Mouse (Mus musculus) embryonic facial prominence, embryonic 14.5 days (tissue): Measurements from ENCODE around the gene Rhbdd2. TPM values are rescaled to one million over a fixed set of nuclear protein-coding genes. Genes with fewer than 3 reads are reported as not detected.

ENCODE experiments used
- ATAC-seq: fragments of 200-750 bp; cut with Nextera tagmentation; 2 replicates; pipeline ENCODE4 v1.8.0; 2017; ENCODE audit warnings: low read depth, moderate number of reproducible peaks, moderate TSS enrichment
- DNase-seq: peaks from one replicate; pipeline ENCODE4 v3.0.0-alpha.2; 2015; ENCODE audit warnings: low spot score
- H3K27ac ChIP-seq: fragments of 300-500 bp; sonication (generic); replicated peaks from 2 replicates; pipeline ENCODE4 v1.5.1; 2014; ENCODE audit warnings: low read depth, mild to moderate bottlenecking, low read length, moderate library complexity
- H3K27me3 ChIP-seq: fragments of 300-500 bp; sonication (generic); replicated peaks from 2 replicates; pipeline ENCODE4 v1.6.1; 2014; ENCODE audit warnings: low read length; ENCODE audit not compliant: control insufficient read depth, insufficient read depth
- H3K36me3 ChIP-seq: fragments of 300-500 bp; sonication (generic); 2 replicates; pipeline ENCODE4 v1.6.1; 2014; ENCODE audit warnings: low read length, mixed read lengths; ENCODE audit not compliant: control insufficient read depth, insufficient read depth
- H3K4me1 ChIP-seq: fragments of 300-500 bp; sonication (generic); 2 replicates; pipeline ENCODE4 v1.6.1; 2014; ENCODE audit warnings: antibody characterized with exemption, low read length; ENCODE audit not compliant: control insufficient read depth, insufficient read depth
- H3K4me2 ChIP-seq: fragments of 300-500 bp; sonication (generic); 2 replicates; pipeline ENCODE4 v1.6.1; 2014; ENCODE audit warnings: low read depth, mild to moderate bottlenecking, low read length, moderate library complexity, mixed read lengths
- H3K4me3 ChIP-seq: fragments of 300-500 bp; sonication (generic); 2 replicates; pipeline ENCODE4 v1.5.1; 2014; ENCODE audit warnings: low read depth, mild to moderate bottlenecking, low read length
- H3K9ac ChIP-seq: fragments of 300-500 bp; sonication (generic); 2 replicates; pipeline ENCODE4 v1.6.1; 2014; ENCODE audit warnings: low read depth, mild to moderate bottlenecking, low read length, moderate library complexity, mixed read lengths
- H3K9me3 ChIP-seq: fragments of 300-500 bp; sonication (generic); 2 replicates; pipeline ENCODE4 v1.6.1; 2016; ENCODE audit warnings: low read length; ENCODE audit not compliant: control insufficient read depth
- WGBS: fragments of 180-500 bp; shearing (Covaris S2); extraction: QIAGEN DNeasy Blood & Tissue Kit; methylation state at CpG from one replicate; pipeline ENCODE4 v1.1.7; 2014; 5-methylcytosine and 5-hydroxymethylcytosine counted together
- polyA plus RNA-seq: library from polyadenylated mRNA; unstranded; fragments of >200 nt; fragmentation: Nextera tagmentation; extraction: Ambion mirVana; gene quantifications from 2 replicates; pipeline ENCODE4 v1.2.1, GENCODE M21; 2014

Rhbdd2 gene
- polyA plus RNA-seq, 1 experiment from 2014 or later = 37.1 TPM

DNA sequence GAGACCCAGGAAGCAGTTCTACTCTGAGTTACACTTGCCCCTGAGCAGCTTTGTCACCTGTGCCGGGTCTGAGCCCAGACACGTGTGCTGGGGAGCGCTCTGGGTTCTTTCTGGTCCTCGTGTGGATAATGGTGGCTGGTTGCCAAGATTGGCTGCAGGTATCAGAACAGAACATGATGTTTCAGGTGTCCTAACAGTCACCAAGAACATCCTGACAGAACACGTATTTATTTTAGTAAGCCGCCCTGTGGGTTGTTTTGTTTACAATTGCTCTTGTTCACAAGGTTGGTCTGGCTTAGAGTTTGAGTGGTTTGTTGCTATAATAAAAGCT is 8.0 kb downstream of the Rhbdd2 start:
- Histone ChIP-seq H3K9ac (no peak overlapping the region), H3K4me1 (no peaks in the 10 kb centered on the region), H3K9me3 (no peaks in the 10 kb centered on the region), H3K36me3 (peaks cover 51% of the 10 kb centered on the region), H3K4me2 (no peak overlapping the region), H3K27ac (no peak overlapping the region), H3K27me3 (no peaks in the 10 kb centered on the region), H3K4me3 (no peak overlapping the region)
- ATAC-seq (no peak), DNase-seq (no peak)
- 81% methylated on average over 6 of the region's 6 CpGs for WGBS

DNA sequence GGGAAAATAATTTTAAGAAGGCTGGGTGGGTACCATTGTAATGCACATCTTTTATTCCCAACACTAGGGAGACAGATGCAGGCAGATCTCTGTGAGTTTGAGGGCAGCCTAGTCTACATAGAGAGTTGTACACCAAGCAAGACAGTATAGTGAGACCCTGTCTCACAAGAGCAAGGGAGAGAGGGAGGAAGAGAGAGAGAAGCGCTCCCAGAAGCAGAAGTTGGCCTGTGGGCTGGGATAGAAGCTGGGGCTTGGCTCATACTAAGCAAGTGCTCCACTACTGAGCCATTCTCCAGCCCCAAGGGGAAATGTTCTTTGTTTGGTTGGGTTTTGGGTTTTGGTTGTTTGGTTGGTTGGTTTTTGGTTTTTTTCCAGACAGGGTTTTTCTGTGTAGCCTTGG is 8.6 kb downstream of the Rhbdd2 start:
- no peaks in the 10 kb centered on the region for H3K9me3 ChIP-seq
- H3K4me2 ChIP-seq = no peak overlapping the region
- no peaks in the 10 kb centered on the region for H3K27me3 ChIP-seq
- H3K4me1 ChIP-seq = no peaks in the 10 kb centered on the region
- no peak for DNase-seq
- H3K4me3 ChIP-seq = no peak overlapping the region
- WGBS = 100% methylated on average over 1 of the region's 1 CpGs
- no peak for ATAC-seq
- H3K27ac ChIP-seq = no peak overlapping the region
- H3K9ac ChIP-seq = no peak overlapping the region
- H3K36me3 ChIP-seq = peaks cover 45% of the 10 kb centered on the region

DNA sequence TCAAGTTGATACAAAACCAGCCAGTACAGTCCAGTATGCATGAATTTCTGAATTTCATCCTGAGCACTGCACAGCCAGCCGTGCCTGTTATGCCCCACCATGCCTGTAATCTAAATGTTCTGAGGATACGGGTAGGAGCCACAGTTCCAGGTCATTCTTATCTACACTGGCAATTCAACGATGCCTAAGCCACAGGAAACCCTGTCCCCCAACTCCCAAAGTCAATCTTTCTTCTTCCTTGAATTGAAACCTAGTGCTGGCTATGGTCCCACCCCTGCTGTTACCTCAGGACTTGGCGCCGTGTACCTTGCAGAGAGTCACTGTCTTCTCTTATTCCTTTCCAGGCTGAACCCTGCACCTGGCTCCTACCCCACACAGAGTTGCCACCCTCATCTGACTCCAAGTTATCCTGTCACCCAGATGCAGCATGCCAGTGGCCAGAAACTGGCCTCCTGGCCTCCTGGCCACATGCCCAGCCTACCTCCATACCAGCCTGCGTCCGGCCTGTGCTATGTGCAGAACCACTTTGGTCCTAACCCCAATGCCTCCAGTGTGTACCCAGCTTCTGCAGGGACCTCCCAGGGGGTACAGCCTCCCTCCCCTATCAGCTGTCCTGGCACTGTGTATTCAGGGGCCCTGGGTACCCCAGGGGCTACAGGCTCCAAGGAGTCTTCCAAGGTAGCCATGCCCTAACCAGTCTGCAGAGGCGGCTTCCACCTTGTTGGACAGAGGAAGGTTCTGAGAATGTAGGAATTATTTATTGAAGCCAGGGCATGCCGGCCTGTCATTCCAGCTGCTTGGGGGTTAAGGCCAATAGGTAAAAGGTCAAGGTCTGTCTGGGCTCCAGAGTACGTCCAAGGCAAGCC is 10.5 kb downstream of the Rhbdd2 start:
- H3K4me3 ChIP-seq = no peak overlapping the region
- ATAC-seq = no peak
- WGBS = 83% methylated on average over 10 of the region's 10 CpGs
- no peak overlapping the region for H3K27ac ChIP-seq
- no peaks in the 10 kb centered on the region for H3K4me1 ChIP-seq
- H3K9me3 ChIP-seq = no peaks in the 10 kb centered on the region
- no peak for DNase-seq
- no peak overlapping the region for H3K4me2 ChIP-seq
- H3K36me3 ChIP-seq = peaks cover 26% of the 10 kb centered on the region
- H3K27me3 ChIP-seq = no peaks in the 10 kb centered on the region
- H3K9ac ChIP-seq = no peak overlapping the region

- no peak overlapping the region for H3K27ac ChIP-seq
- no peak for DNase-seq
- H3K9me3 ChIP-seq = no peaks in the 10 kb centered on the region
- no peaks in the 10 kb centered on the region for H3K4me1 ChIP-seq
- peaks cover 22% of the 10 kb centered on the region for H3K36me3 ChIP-seq
- H3K27me3 ChIP-seq = no peaks in the 10 kb centered on the region
- no peak overlapping the region for H3K4me3 ChIP-seq
- WGBS = 89% methylated on average over 1 of the region's 1 CpGs
- ATAC-seq = no peak
- no peak overlapping the region for H3K9ac ChIP-seq
- H3K4me2 ChIP-seq = no peak overlapping the region
These were observed 11.1 kb downstream of the Rhbdd2 start for GRCm38 (mm10) chr5:135643552-135643842.

DNA sequence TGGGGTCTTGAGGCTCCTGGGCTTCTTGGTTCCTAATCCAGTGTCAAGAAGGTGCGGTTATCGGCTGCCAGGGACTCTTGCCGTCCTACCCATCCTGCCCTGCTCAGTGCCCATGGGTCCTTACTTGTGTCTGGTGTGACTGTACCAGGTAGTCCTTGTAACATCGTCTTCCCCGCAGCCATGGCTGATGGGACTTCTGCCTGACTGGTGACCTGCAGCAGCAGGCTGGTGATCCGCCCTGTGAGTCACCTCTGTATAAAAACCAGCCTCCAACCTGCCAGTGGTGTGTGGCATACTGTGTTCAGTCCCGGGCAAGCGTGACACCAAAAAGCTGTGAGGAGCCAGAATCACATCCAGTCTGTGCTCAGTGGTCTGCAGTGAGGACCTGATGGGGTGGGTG is 11.5 kb downstream of the Rhbdd2 start:
- H3K4me1 ChIP-seq = no peaks in the 10 kb centered on the region
- H3K36me3 ChIP-seq = peaks cover 19% of the 10 kb centered on the region
- H3K27me3 ChIP-seq = no peaks in the 10 kb centered on the region
- H3K4me2 ChIP-seq = no peak overlapping the region
- 90% methylated on average over 8 of the region's 8 CpGs for WGBS
- no peak for DNase-seq
- no peak overlapping the region for H3K27ac ChIP-seq
- H3K9ac ChIP-seq = no peak overlapping the region
- H3K4me3 ChIP-seq = no peak overlapping the region
- H3K9me3 ChIP-seq = no peaks in the 10 kb centered on the region
- no peak for ATAC-seq

- no peaks in the 10 kb centered on the region for H3K4me1 ChIP-seq
- DNase-seq = no peak
- no peak overlapping the region for H3K4me2 ChIP-seq
- H3K4me3 ChIP-seq = no peak overlapping the region
- H3K9ac ChIP-seq = no peak overlapping the region
- H3K27ac ChIP-seq = no peak overlapping the region
- H3K27me3 ChIP-seq = no peaks in the 10 kb centered on the region
- peaks cover 9% of the 10 kb centered on the region for H3K36me3 ChIP-seq
- no peak for ATAC-seq
- H3K9me3 ChIP-seq = no peaks in the 10 kb centered on the region
- WGBS = 79% methylated on average over 5 of the region's 5 CpGs
These were observed 12.9 kb downstream of the Rhbdd2 start for GRCm38 (mm10) chr5:135645330-135645729.

DNA sequence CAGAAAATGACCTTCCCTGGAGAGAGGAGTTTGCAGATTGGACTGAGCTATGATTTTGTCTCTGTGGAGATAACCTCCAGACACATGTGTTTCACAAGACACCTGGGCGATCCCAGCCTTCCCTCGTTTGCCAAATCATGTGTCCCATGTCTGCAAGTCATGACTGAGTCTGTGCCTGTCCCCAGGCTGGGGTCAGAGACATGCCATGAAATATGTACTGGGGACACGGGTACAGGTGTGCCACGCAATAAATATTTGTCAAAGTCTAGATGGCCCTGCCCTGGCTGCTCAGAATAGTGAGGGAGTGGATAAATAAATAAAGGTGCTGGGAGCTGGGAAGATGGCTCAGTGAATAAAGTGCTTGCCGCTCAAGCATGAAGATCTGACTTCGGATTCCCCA is 13.6 kb downstream of the Rhbdd2 start:
- Histone ChIP-seq H3K9me3 (no peaks in the 10 kb centered on the region), H3K27ac (no peak overlapping the region), H3K27me3 (no peaks in the 10 kb centered on the region), H3K9ac (no peak overlapping the region), H3K36me3 (peaks cover 7% of the 10 kb centered on the region), H3K4me3 (no peak overlapping the region), H3K4me2 (no peak overlapping the region), H3K4me1 (no peaks in the 10 kb centered on the region)
- DNase-seq (no peak), ATAC-seq (no peak)
- 82% methylated on average over 6 of the region's 6 CpGs for WGBS

GRCm38 (mm10) chr5:135648461-135649308 is 16.3 kb downstream of the Rhbdd2 start:
- DNase-seq = no peak
- Histone ChIP-seq H3K36me3 (no peaks in the 10 kb centered on the region), H3K4me3 (no peak overlapping the region), H3K4me1 (no peaks in the 10 kb centered on the region), H3K9me3 (no peaks in the 10 kb centered on the region), H3K27me3 (no peaks in the 10 kb centered on the region), H3K9ac (no peak overlapping the region), H3K4me2 (no peak overlapping the region), H3K27ac (no peak overlapping the region)
- WGBS = 71% methylated on average over 9 of the region's 9 CpGs
- no peak for ATAC-seq

DNA sequence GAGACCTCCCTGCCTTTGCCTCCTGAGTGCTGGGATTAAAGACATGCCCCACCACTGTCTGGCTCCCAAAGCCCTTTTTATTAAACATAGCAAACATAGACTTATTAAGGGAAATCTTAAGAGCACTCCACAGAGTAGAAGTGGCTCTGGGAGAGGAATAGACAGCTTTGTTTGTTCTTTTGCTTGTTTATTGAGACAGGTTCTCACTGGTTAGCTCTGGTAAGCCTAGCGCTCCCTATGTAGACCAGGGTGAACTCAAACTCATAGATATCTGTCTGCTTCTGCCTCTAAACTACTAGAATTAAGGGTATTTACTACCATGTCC is 16.9 kb downstream of the Rhbdd2 start:
- no peak for ATAC-seq
- WGBS = 80% methylated on average over 1 of the region's 1 CpGs

More for the DNA sequence above, 16.9 kb downstream of the Rhbdd2 start:
- Histone ChIP-seq H3K4me3 (no peak overlapping the region), H3K27me3 (no peaks in the 10 kb centered on the region), H3K27ac (no peak overlapping the region), H3K4me1 (no peaks in the 10 kb centered on the region), H3K9me3 (no peaks in the 10 kb centered on the region), H3K9ac (no peak overlapping the region), H3K36me3 (no peaks in the 10 kb centered on the region), H3K4me2 (no peak overlapping the region)
- no peak for DNase-seq
